Mouse (Mus musculus) gastrocnemius, adult 18-20 months (tissue): Measurements from ENCODE around the gene Ahdc1. TPM values are rescaled to one million over a fixed set of nuclear protein-coding genes. Genes with fewer than 3 reads are reported as not detected.
"Not testable (repeated sequence)": the region's sequence is repeated elsewhere in the genome, so short reads cannot be mapped to it uniquely, and the experiment has no call there.

Source experiments
- DNase-seq: peaks from one replicate; pipeline ENCODE4 v3.0.0; 2021; ENCODE audit warnings: low spot score
- total RNA-seq, 2 experiments: library from RNA; stranded (reverse); gene quantifications; 2 replicates each; pipeline ENCODE4 v1.2.3; 2021

Gene Ahdc1
- total RNA-seq, 2 experiments from 2014 or later = 40.6 to 41.6 TPM

- DNase-seq = no peak
Measured at GRCm38 (mm10) chr4:133094255-133094654, 83.2 kb downstream of the Ahdc1 start.

GRCm38 (mm10) chr4:133094936-133095733 is 84.1 kb downstream of the Ahdc1 start:
- DNase-seq = peak; percentile 76

- not testable (repeated sequence) for DNase-seq
Measured at GRCm38 (mm10) chr4:133095734-133096065, 84.6 kb downstream of the Ahdc1 start.

- not testable (repeated sequence) for DNase-seq
Measured at GRCm38 (mm10) chr4:133096671-133097070, 85.6 kb downstream of the Ahdc1 start.

- DNase-seq = no peak
Measured at GRCm38 (mm10) chr4:133101751-133102150, 90.7 kb downstream of the Ahdc1 start.

- DNase-seq = no peak
Measured at GRCm38 (mm10) chr4:133103525-133104193, 92.6 kb downstream of the Ahdc1 start.

GRCm38 (mm10) chr4:133104194-133104569 is 93.1 kb downstream of the Ahdc1 start:
- DNase-seq = no peak

GRCm38 (mm10) chr4:133106691-133107090 is 95.6 kb downstream of the Ahdc1 start:
- DNase-seq = no peak

GRCm38 (mm10) chr4:133107788-133108281 is 96.8 kb downstream of the Ahdc1 start:
- DNase-seq = peak; percentile 85

- DNase-seq = peak; percentile 82
Measured at GRCm38 (mm10) chr4:133108481-133109334, 97.6 kb downstream of the Ahdc1 start.

- no peak for DNase-seq
Measured at GRCm38 (mm10) chr4:133109335-133109801, 98.3 kb downstream of the Ahdc1 start.

- DNase-seq = no peak
Measured at GRCm38 (mm10) chr4:133112175-133112838, 101.2 kb downstream of the Ahdc1 start.

- no peak for DNase-seq
Measured at GRCm38 (mm10) chr4:133113351-133113882, 102.4 kb downstream of the Ahdc1 start.

GRCm38 (mm10) chr4:133114762-133115161 is 103.7 kb downstream of the Ahdc1 start:
- no peak for DNase-seq

GRCm38 (mm10) chr4:133115721-133116429 is 104.8 kb downstream of the Ahdc1 start:
- no peak for DNase-seq

GRCm38 (mm10) chr4:133116756-133117470 is 105.9 kb downstream of the Ahdc1 start:
- DNase-seq = peak; percentile 61

GRCm38 (mm10) chr4:133117556-133118411 is 106.7 kb downstream of the Ahdc1 start:
- peak; percentile 87 for DNase-seq

- no peak for DNase-seq
Measured at GRCm38 (mm10) chr4:133118775-133119375, 107.8 kb downstream of the Ahdc1 start.
